Mouse (Mus musculus) embryonic facial prominence, embryonic 15.5 days (tissue): Measurements from ENCODE around the gene Pomp. TPM values are rescaled to one million over a fixed set of nuclear protein-coding genes. Genes with fewer than 3 reads are reported as not detected.
"Not testable (repeated sequence)": the region's sequence is repeated elsewhere in the genome, so short reads cannot be mapped to it uniquely, and the experiment has no call there.

ENCODE experiments used
- ATAC-seq: fragments of 200-750 bp; cut with Nextera tagmentation; 2 replicates; pipeline ENCODE4 v1.8.0; 2017; ENCODE audit warnings: low read depth, moderate TSS enrichment; ENCODE audit not compliant: insufficient number of reproducible peaks, low FRiP score, low TSS enrichment
- H3K27ac ChIP-seq: fragments of 300-500 bp; sonication (generic); replicated peaks from 2 replicates; pipeline ENCODE4 v1.5.1; 2015; ENCODE audit warnings: mild to moderate bottlenecking, inconsistent platforms
- H3K27me3 ChIP-seq: fragments of 300-500 bp; sonication (generic); 2 replicates; pipeline ENCODE4 v1.6.1; 2015; ENCODE audit warnings: inconsistent platforms
- H3K36me3 ChIP-seq: fragments of 300-500 bp; sonication (generic); 2 replicates; pipeline ENCODE4 v1.6.1; 2015; ENCODE audit warnings: mild to moderate bottlenecking, inconsistent platforms
- H3K4me1 ChIP-seq: fragments of 300-500 bp; sonication (generic); 2 replicates; pipeline ENCODE4 v1.6.1; 2015; ENCODE audit warnings: inconsistent platforms
- H3K4me2 ChIP-seq: fragments of 300-500 bp; sonication (generic); replicated peaks from 2 replicates; pipeline ENCODE4 v1.6.1; 2015; ENCODE audit warnings: mild to moderate bottlenecking, inconsistent platforms
- H3K4me3 ChIP-seq: fragments of 300-500 bp; sonication (generic); replicated peaks from 2 replicates; pipeline ENCODE4 v1.5.1; 2015; ENCODE audit warnings: mild to moderate bottlenecking, inconsistent platforms
- H3K9ac ChIP-seq: fragments of 300-500 bp; sonication (generic); 2 replicates; pipeline ENCODE4 v1.6.1; 2015; ENCODE audit warnings: inconsistent platforms
- H3K9me3 ChIP-seq: fragments of 300-500 bp; sonication (generic); replicated peaks from 2 replicates; pipeline ENCODE4 v1.6.1; 2016; ENCODE audit warnings: inconsistent platforms
- WGBS: fragments of 180-500 bp; shearing (Covaris S2); methylation state at CpG from one replicate; pipeline ENCODE4 v1.1.7; 2015; 5-methylcytosine and 5-hydroxymethylcytosine counted together
- polyA plus RNA-seq: library from polyadenylated mRNA; unstranded; fragments of >200 nt; fragmentation: Nextera tagmentation; extraction: Ambion mirVana; gene quantifications from 2 replicates; pipeline ENCODE4 v1.2.1, GENCODE M21; 2015

Gene Pomp
- polyA plus RNA-seq, 1 experiment from 2014 or later = 431 TPM

GRCm38 (mm10) chr5:147888313-147889297 is 28.3 kb downstream of the Pomp start:
- H3K9ac ChIP-seq = no peak overlapping the region
- peaks cover 5% of the 10 kb centered on the region; the same call in 1 of the 2 replicates for H3K4me1 ChIP-seq
- 84% methylated on average over 9 of the region's 12 CpGs for WGBS
- H3K27ac ChIP-seq = no peak overlapping the region
- H3K4me3 ChIP-seq = no peak overlapping the region
- H3K4me2 ChIP-seq = no peak overlapping the region
- no peak for ATAC-seq
- H3K27me3 ChIP-seq = peaks cover 10% of the 10 kb centered on the region; the same call in 1 of the 2 replicates
- H3K36me3 ChIP-seq = no peaks in the 10 kb centered on the region
- H3K9me3 ChIP-seq = no peaks in the 10 kb centered on the region

- no peak overlapping the region for H3K9ac ChIP-seq
- H3K27ac ChIP-seq = no peak overlapping the region
- 30% methylated on average over 6 of the region's 6 CpGs for WGBS
- no peak overlapping the region for H3K4me3 ChIP-seq
- H3K36me3 ChIP-seq = no peaks in the 10 kb centered on the region
- peaks cover 19% of the 10 kb centered on the region; the same call in 1 of the 2 replicates for H3K4me1 ChIP-seq
- H3K27me3 ChIP-seq = peaks cover 16% of the 10 kb centered on the region; the same call in 1 of the 2 replicates
- no peak for ATAC-seq
- H3K9me3 ChIP-seq = no peaks in the 10 kb centered on the region
- no peak overlapping the region for H3K4me2 ChIP-seq
Measured at GRCm38 (mm10) chr5:147892735-147893134, 32.5 kb downstream of the Pomp start.

DNA sequence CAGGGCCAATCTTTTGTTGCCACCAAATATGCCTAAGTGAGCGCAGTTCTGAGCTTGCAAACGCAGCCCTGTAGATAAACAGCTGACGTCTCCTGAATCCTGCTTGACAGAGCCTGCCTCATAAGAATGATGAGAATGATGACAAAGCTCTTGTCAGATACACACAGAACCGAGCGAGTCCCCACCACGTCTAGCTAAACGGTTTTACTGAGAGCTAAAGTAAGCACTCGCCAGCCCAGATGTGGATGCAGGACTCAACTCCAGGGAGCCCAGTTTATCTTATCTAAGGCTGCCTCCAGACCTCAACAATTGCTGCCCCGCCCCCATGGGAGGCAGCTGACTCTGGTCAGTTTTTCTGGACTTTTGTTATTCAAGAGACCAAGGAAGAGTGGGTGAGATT is 32.9 kb downstream of the Pomp start:
- Histone ChIP-seq H3K4me3 (no peak overlapping the region), H3K4me1 (peaks cover 19% of the 10 kb centered on the region; the same call in 1 of the 2 replicates), H3K9ac (no peak overlapping the region), H3K4me2 (no peak overlapping the region), H3K36me3 (no peaks in the 10 kb centered on the region), H3K9me3 (no peaks in the 10 kb centered on the region), H3K27me3 (peaks cover 16% of the 10 kb centered on the region; the same call in 1 of the 2 replicates), H3K27ac (no peak overlapping the region)
- no peak for ATAC-seq
- 24% methylated on average over 9 of the region's 9 CpGs for WGBS

GRCm38 (mm10) chr5:147893766-147894454 is 33.6 kb downstream of the Pomp start:
- H3K9me3 ChIP-seq = no peaks in the 10 kb centered on the region
- peaks cover 19% of the 10 kb centered on the region; the same call in 1 of the 2 replicates for H3K4me1 ChIP-seq
- H3K4me2 ChIP-seq = peak overlapping the region; percentile 93
- H3K4me3 ChIP-seq = peak overlapping the region; percentile 71
- peaks cover 16% of the 10 kb centered on the region; the same call in 1 of the 2 replicates for H3K27me3 ChIP-seq
- 0 out of 2 replicates have a peak overlapping the region, but pooled peaks have one; percentile 28 for H3K27ac ChIP-seq
- WGBS = 2% methylated on average over 25 of the region's 25 CpGs
- no peaks in the 10 kb centered on the region for H3K36me3 ChIP-seq
- no peak for ATAC-seq
- peak overlapping the region; percentile 50 for H3K9ac ChIP-seq

DNA sequence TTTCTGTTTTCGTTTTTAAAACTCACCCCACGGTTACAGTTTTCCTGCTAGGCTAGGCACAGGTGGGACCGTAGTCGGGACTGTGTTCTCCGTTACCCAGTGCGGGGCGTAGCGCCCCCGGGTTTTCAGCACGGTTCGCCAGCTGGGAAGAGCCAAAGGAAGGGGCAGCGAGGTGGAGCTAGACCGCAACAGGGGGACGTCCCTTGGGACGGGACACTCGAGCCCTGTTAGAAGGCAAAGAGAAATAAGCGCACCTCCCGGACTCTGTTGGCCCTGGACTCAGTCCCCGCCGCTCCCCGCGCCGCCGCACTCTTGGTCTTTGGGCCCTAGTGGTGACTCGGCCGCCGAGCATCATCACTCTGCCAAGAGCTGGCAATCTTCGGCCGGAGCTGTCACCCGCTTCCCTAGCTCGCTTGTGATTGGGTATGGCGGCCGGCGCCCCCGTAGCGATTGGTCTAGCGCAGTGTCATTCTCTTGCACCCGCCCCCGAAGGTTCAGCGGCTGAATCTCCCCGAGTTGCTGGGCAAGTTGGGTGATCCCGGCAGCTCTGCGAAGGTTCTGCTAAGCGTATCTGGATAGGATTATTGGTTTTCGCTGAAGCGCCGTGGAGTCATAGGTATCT is 34.3 kb downstream of the Pomp start, which contains the start of gene Slc46a3:
Slc46a3 (minus strand) TSS at position 361 of the 622 bp plus-strand sequence.
- peak within 1 kb of the TSS; percentile 28; the same call in 1 of the 2 replicates for H3K27ac ChIP-seq
- peak; percentile 97 for ATAC-seq

DNA sequence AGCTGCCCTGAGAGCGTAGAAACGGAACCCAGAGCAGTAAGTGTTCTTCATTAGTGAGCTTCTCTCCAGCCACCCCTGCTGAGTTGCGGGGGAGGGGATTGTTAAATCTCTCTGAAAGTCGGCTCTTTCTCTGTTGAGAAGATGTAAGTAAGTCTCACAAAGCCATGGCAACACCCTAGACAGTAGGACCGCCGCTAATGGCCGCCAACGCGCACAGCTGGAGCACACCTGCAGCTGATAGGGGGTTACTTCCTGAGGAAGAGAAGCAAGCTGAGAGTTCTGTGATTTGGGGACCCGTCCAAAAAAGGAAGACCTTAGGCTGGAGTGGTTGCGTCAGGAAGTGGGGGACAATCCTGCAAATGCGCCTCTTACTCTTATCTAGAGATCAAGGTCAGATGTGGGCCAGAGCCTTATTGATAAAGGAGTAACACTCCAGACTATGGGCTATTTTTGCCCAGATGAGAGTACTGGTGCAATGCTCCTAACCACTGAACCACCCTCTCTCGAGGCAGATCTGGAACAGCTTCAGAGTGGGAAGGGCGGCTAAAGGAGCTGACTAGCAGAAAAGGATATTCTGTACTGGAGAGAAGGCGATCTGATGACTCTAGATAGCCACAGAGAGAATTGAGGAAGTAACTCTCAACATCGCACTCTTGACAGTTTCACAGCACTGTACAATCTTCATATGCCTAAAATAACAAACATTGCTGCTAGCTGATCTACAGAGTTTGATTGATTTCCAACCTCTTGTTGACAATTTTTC is 35.4 kb downstream of the Pomp start:
- peaks cover 16% of the 10 kb centered on the region; the same call in 1 of the 2 replicates for H3K27me3 ChIP-seq
- H3K4me2 ChIP-seq = peak overlapping the region; percentile 93
- H3K27ac ChIP-seq = no peak overlapping the region; the same call in 1 of the 2 replicates
- no peaks in the 10 kb centered on the region for H3K9me3 ChIP-seq
- peak overlapping the region; percentile 71 for H3K4me3 ChIP-seq
- H3K9ac ChIP-seq = no peak overlapping the region
- no peaks in the 10 kb centered on the region for H3K36me3 ChIP-seq
- peaks cover 19% of the 10 kb centered on the region; the same call in 1 of the 2 replicates for H3K4me1 ChIP-seq
- WGBS = 22% methylated on average over 16 of the region's 16 CpGs
- ATAC-seq = no peak

More for the DNA sequence above, 34.3 kb downstream of the Pomp start, which contains the start of gene Slc46a3:
- H3K9me3 ChIP-seq = no peaks in the 10 kb centered on the region
- WGBS = under 1% methylated on average over 47 of the region's 47 CpGs
- H3K9ac ChIP-seq = peak within 1 kb of the TSS; percentile 50
- H3K4me3 ChIP-seq = peak within 1 kb of the TSS; percentile 71
- peaks cover 19% of the 10 kb centered on the region; the same call in 1 of the 2 replicates for H3K4me1 ChIP-seq
- H3K27me3 ChIP-seq = peaks cover 16% of the 10 kb centered on the region; the same call in 1 of the 2 replicates
- H3K4me2 ChIP-seq = peak within 1 kb of the TSS; percentile 93
- H3K36me3 ChIP-seq = no peaks in the 10 kb centered on the region

GRCm38 (mm10) chr5:147896501-147896900 is 36.2 kb downstream of the Pomp start:
- not testable (repeated sequence) for H3K4me2 ChIP-seq, H3K4me3 ChIP-seq, H3K36me3 ChIP-seq, H3K9ac ChIP-seq, H3K9me3 ChIP-seq, ATAC-seq, H3K27ac ChIP-seq
- peaks cover 19% of the 10 kb centered on the region; the same call in 1 of the 2 replicates for H3K4me1 ChIP-seq
- peaks cover 16% of the 10 kb centered on the region; the same call in 1 of the 2 replicates for H3K27me3 ChIP-seq
- WGBS = 78% methylated on average over 4 of the region's 4 CpGs

DNA sequence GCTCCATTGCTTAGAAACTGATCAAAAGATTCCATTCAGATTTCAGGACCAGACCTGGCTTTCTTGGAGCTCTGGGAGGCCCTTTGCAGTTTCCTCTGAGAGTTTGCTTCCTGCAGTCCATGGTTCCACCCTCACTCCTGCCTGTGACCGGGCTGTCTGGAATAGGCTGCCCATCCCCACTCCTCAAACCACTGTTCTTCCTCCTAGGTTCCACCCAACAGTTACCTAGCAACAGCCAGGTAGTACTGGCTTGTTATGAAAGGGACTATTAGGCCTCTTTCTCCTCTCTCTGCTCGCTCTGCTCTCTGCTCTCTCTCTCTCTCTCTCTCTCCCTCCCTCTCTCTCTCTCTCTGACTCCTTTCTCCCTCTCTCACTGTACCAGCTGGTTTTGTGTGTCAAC is 38.0 kb downstream of the Pomp start:
- no peak for ATAC-seq
- no peaks in the 10 kb centered on the region for H3K9me3 ChIP-seq
- WGBS = 55% methylated on average over 2 of the region's 2 CpGs

DNA sequence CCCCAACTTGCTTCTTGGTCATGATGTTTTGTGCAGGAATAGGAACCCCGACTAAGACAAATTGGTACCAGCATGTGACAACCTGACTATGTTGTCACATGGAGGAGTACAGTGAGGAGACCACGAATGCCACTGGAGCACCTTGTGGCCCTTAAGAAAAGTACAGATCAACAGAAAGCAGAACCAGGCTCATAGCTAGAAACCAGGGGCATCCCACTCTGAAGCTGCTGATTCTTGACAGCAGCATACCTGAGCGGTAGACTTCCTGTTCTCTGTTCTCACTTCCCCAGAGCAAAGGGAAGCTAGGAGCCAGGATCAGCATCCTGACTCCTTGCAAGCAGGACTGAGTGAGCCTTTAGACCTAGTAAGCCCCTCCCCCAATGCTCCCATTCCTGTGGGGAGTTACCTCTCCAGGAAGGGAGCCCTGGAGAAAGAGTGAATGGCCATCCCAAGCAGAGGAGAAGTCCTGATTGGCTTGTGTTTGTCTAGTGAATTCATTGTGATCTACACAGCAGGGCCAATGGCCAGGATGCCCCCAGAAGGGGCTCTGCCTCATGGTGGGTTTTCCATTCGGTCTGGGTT is 38.8 kb downstream of the Pomp start:
- no peaks in the 10 kb centered on the region for H3K9me3 ChIP-seq
- no peak for ATAC-seq
- H3K9ac ChIP-seq = no peak overlapping the region
- 58% methylated on average over 4 of the region's 4 CpGs for WGBS
- H3K27me3 ChIP-seq = 0 out of 2 replicates have a peak, but pooled peaks cover 6% of the 10 kb centered on the region
- no peak overlapping the region for H3K4me2 ChIP-seq
- H3K27ac ChIP-seq = no peak overlapping the region
- H3K4me1 ChIP-seq = peaks cover 10% of the 10 kb centered on the region; the same call in 1 of the 2 replicates
- H3K4me3 ChIP-seq = no peak overlapping the region
- no peaks in the 10 kb centered on the region for H3K36me3 ChIP-seq

More for the DNA sequence above, 38.0 kb downstream of the Pomp start:
- no peak overlapping the region for H3K27ac ChIP-seq
- peaks cover 8% of the 10 kb centered on the region; the same call in 1 of the 2 replicates for H3K27me3 ChIP-seq
- no peak overlapping the region for H3K4me2 ChIP-seq
- peaks cover 17% of the 10 kb centered on the region; the same call in 1 of the 2 replicates for H3K4me1 ChIP-seq
- no peaks in the 10 kb centered on the region for H3K36me3 ChIP-seq
- no peak overlapping the region for H3K9ac ChIP-seq
- H3K4me3 ChIP-seq = no peak overlapping the region
